Mouse (Mus musculus) heart, embryonic 11.5 days (tissue): ENCODE results near the gene Etfb. TPM values are rescaled to one million over a fixed set of nuclear protein-coding genes. Genes with fewer than 3 reads are reported as not detected.
"Not testable (repeated sequence)": the region's sequence is repeated elsewhere in the genome, so short reads cannot be mapped to it uniquely, and the experiment has no call there.

Source experiments
- ATAC-seq: fragments of 200-750 bp; cut with Nextera tagmentation; replicated peaks from 2 replicates; pipeline ENCODE4 v1.8.0; 2017; ENCODE audit warnings: moderate library complexity; ENCODE audit not compliant: insufficient number of reproducible peaks, low FRiP score, low TSS enrichment
- H3K27ac ChIP-seq: fragments of 300-500 bp; sonication (generic); 2 replicates; pipeline ENCODE4 v1.5.1; 2014; ENCODE audit warnings: mild to moderate bottlenecking, low read depth, low read length
- H3K27me3 ChIP-seq: fragments of 300-500 bp; sonication (generic); 2 replicates; pipeline ENCODE4 v1.6.1; 2014; ENCODE audit warnings: mild to moderate bottlenecking, low read length, mixed read lengths; ENCODE audit not compliant: control insufficient read depth, insufficient read depth
- H3K36me3 ChIP-seq: fragments of 300-500 bp; sonication (generic); 2 replicates; pipeline ENCODE4 v1.6.1; 2014; ENCODE audit warnings: mild to moderate bottlenecking, low read length, moderate library complexity, mixed read lengths; ENCODE audit not compliant: control insufficient read depth, insufficient read depth
- H3K4me1 ChIP-seq: fragments of 300-500 bp; sonication (generic); 2 replicates; pipeline ENCODE4 v1.6.1; 2014; ENCODE audit warnings: low read length; ENCODE audit not compliant: control insufficient read depth, insufficient read depth
- H3K4me2 ChIP-seq: fragments of 300-500 bp; sonication (generic); 2 replicates; pipeline ENCODE4 v1.6.1; 2014; ENCODE audit warnings: mild to moderate bottlenecking, moderate library complexity
- H3K4me3 ChIP-seq: fragments of 300-500 bp; sonication (generic); 2 replicates; pipeline ENCODE4 v1.5.1; 2014; ENCODE audit warnings: low read depth, low read length
- H3K9ac ChIP-seq: fragments of 300-500 bp; sonication (generic); 2 replicates; pipeline ENCODE4 v1.6.1; 2014; ENCODE audit warnings: mild to moderate bottlenecking, low read depth, low read length, moderate library complexity
- H3K9me3 ChIP-seq: fragments of 300-500 bp; sonication (generic); replicated peaks from 2 replicates; pipeline ENCODE4 v1.6.1; 2016; ENCODE audit warnings: low read length; ENCODE audit not compliant: control insufficient read depth
- WGBS: fragments of 180-500 bp; shearing (Covaris S2); extraction: QIAGEN DNeasy Blood & Tissue Kit; methylation state at CpG from one replicate; pipeline ENCODE4 v1.1.7; 2014; ENCODE audit not compliant: insufficient replicate concordance; 5-methylcytosine and 5-hydroxymethylcytosine counted together
- polyA plus RNA-seq: library from polyadenylated mRNA; unstranded; fragments of >200 nt; fragmentation: Nextera tagmentation; extraction: Ambion mirVana; gene quantifications from 2 replicates; pipeline ENCODE4 v1.2.1, GENCODE M21; 2014

Etfb gene
- polyA plus RNA-seq = 538 and 556 TPM in 2 replicates

GRCm38 (mm10) chr7:43443917-43444293 lies at the start of gene Etfb, which contains the start of gene Gm45233:
TSS of gene Etfb (plus strand) at chr7:43444083.
TSS of gene Gm45233 (plus strand) at chr7:43444128.
- peak within 1 kb of the TSS; percentile 63 for H3K4me3 ChIP-seq
- peak within 1 kb of the TSS; percentile 71 for H3K4me2 ChIP-seq
- H3K4me1 ChIP-seq = peaks cover 22% of the 10 kb centered on the region
- peak within 1 kb of the TSS; percentile 74 for H3K9ac ChIP-seq
- H3K27ac ChIP-seq = peak within 1 kb of the TSS; percentile 98
- peak; percentile 98 for ATAC-seq
- 0 out of 2 replicates have a peak, but pooled peaks cover 2% of the 10 kb centered on the region for H3K27me3 ChIP-seq
- 1% methylated on average over 27 of the region's 27 CpGs for WGBS
- H3K36me3 ChIP-seq = no peaks in the 10 kb centered on the region; the same call in 1 of the 2 replicates
- no peaks in the 10 kb centered on the region for H3K9me3 ChIP-seq

- H3K36me3 ChIP-seq = no peaks in the 10 kb centered on the region
- WGBS = 74% methylated on average over 2 of the region's 2 CpGs
- no peaks in the 10 kb centered on the region for H3K4me1 ChIP-seq
- H3K4me2 ChIP-seq = no peak overlapping the region
- no peaks in the 10 kb centered on the region for H3K27me3 ChIP-seq
- no peak for ATAC-seq
- H3K9me3 ChIP-seq = no peaks in the 10 kb centered on the region
- H3K4me3 ChIP-seq = no peak overlapping the region
- H3K27ac ChIP-seq = no peak overlapping the region
- no peak overlapping the region for H3K9ac ChIP-seq
These were observed 44.4 kb upstream of the Etfb start for GRCm38 (mm10) chr7:43399501-43399900.

GRCm38 (mm10) chr7:43402718-43403117 lies 41.2 kb upstream of the Etfb start:
- no peaks in the 10 kb centered on the region for H3K4me1 ChIP-seq
- no peak overlapping the region for H3K4me3 ChIP-seq
- 35% methylated on average over 2 of the region's 2 CpGs for WGBS
- no peaks in the 10 kb centered on the region for H3K9me3 ChIP-seq
- H3K9ac ChIP-seq = no peak overlapping the region
- H3K27me3 ChIP-seq = no peaks in the 10 kb centered on the region
- no peak overlapping the region for H3K27ac ChIP-seq
- no peaks in the 10 kb centered on the region for H3K36me3 ChIP-seq
- ATAC-seq = no peak
- no peak overlapping the region for H3K4me2 ChIP-seq

GRCm38 (mm10) chr7:43407573-43407972 lies 36.3 kb upstream of the Etfb start:
- H3K4me1 ChIP-seq = no peaks in the 10 kb centered on the region
- WGBS = 78% methylated on average over 3 of the region's 3 CpGs
- no peak overlapping the region for H3K9ac ChIP-seq
- no peak overlapping the region for H3K27ac ChIP-seq
- no peaks in the 10 kb centered on the region for H3K27me3 ChIP-seq
- H3K36me3 ChIP-seq = no peaks in the 10 kb centered on the region
- ATAC-seq = no peak
- H3K9me3 ChIP-seq = no peaks in the 10 kb centered on the region
- H3K4me2 ChIP-seq = no peak overlapping the region
- no peak overlapping the region for H3K4me3 ChIP-seq

DNA sequence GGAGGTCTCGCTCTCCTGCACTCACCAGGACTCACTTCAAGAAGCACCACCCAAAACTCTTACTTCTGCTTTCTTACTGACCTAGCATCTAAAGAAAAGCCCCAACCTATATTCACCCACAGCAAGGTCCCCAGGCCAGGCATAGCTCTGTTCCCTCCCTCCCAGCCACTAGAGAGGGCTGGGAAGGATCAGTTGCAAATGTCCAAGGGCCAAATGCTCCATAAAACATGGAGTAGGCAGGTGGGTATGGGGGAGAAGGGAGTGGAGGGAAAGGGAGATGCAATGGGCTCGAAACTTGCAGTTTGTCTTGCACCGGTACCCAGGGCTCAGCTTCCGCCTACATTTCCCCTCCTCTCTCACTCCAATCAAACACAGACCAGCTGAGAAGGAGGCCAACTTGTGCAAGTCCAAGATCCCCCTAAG lies 35.7 kb upstream of the Etfb start, which contains the start of gene Siglecg:
TSS of gene Siglecg (plus strand) at position 74 of the 423 bp plus-strand sequence.
- WGBS = 66% methylated on average over 4 of the region's 4 CpGs
- H3K27me3 ChIP-seq = no peaks in the 10 kb centered on the region
- no peaks in the 10 kb centered on the region for H3K4me1 ChIP-seq
- H3K9ac ChIP-seq = no peak within 1 kb of the TSS
- H3K4me3 ChIP-seq = no peak within 1 kb of the TSS
- H3K4me2 ChIP-seq = no peak within 1 kb of the TSS
- H3K9me3 ChIP-seq = no peaks in the 10 kb centered on the region
- H3K27ac ChIP-seq = no peak within 1 kb of the TSS
- no peak for ATAC-seq
- no peaks in the 10 kb centered on the region for H3K36me3 ChIP-seq

DNA sequence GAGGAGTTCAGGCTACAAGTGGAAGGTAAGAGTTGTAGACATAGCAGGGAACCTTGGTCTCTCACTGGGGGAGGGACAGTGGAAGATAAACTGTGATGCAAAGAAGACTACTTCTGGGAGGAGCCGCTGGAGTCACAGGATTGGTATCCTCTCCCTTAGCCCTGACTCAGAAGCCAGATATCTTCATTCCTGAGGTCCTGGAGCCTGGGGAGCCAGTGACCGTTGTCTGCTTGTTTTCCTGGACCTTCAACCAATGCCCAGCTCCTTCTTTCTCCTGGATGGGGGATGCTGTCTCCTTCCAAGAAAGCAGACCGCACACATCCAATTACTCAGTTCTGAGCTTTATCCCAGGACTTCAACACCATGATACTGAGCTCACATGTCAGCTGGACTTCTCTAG lies 34.8 kb upstream of the Etfb start:
- H3K9me3 ChIP-seq = no peaks in the 10 kb centered on the region
- no peak overlapping the region for H3K27ac ChIP-seq
- no peak for ATAC-seq
- H3K9ac ChIP-seq = no peak overlapping the region
- no peaks in the 10 kb centered on the region for H3K27me3 ChIP-seq
- no peaks in the 10 kb centered on the region for H3K4me1 ChIP-seq
- 48% methylated on average over 3 of the region's 3 CpGs for WGBS
- H3K4me3 ChIP-seq = no peak overlapping the region
- H3K4me2 ChIP-seq = no peak overlapping the region
- no peaks in the 10 kb centered on the region for H3K36me3 ChIP-seq

DNA sequence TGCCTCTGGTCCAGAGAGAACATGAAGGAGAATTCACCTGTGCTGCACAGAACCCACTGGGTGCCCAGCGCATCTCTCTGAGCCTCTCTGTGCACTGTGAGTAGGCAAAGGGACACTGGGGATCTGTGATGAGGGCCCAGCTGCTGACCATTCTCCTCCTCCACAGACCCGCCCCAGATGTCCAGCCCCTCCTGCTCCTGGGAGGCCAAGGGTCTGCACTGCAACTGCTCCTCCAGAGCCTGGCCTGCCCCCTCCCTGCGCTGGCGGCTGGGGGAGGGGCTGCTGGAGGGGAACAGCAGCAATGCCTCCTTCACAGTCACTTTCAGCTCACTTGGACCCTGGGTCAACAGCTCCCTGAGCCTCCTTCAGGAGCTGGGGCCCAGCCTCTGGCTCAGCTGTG lies 32.2 kb upstream of the Etfb start:
- H3K4me3 ChIP-seq, H3K36me3 ChIP-seq, H3K4me2 ChIP-seq, H3K27me3 ChIP-seq, H3K4me1 ChIP-seq, H3K9ac ChIP-seq, ATAC-seq, H3K9me3 ChIP-seq, H3K27ac ChIP-seq: not testable (repeated sequence)
- WGBS = 31% methylated on average over 3 of the region's 4 CpGs

GRCm38 (mm10) chr7:43417298-43417697 lies 26.6 kb upstream of the Etfb start:
- Histone ChIP-seq H3K9me3 (no peaks in the 10 kb centered on the region), H3K36me3 (no peaks in the 10 kb centered on the region), H3K4me3 (no peak overlapping the region), H3K4me1 (no peaks in the 10 kb centered on the region), H3K27ac (no peak overlapping the region), H3K4me2 (no peak overlapping the region), H3K9ac (no peak overlapping the region), H3K27me3 (no peaks in the 10 kb centered on the region)
- 76% methylated on average over 10 of the region's 10 CpGs for WGBS
- no peak for ATAC-seq

DNA sequence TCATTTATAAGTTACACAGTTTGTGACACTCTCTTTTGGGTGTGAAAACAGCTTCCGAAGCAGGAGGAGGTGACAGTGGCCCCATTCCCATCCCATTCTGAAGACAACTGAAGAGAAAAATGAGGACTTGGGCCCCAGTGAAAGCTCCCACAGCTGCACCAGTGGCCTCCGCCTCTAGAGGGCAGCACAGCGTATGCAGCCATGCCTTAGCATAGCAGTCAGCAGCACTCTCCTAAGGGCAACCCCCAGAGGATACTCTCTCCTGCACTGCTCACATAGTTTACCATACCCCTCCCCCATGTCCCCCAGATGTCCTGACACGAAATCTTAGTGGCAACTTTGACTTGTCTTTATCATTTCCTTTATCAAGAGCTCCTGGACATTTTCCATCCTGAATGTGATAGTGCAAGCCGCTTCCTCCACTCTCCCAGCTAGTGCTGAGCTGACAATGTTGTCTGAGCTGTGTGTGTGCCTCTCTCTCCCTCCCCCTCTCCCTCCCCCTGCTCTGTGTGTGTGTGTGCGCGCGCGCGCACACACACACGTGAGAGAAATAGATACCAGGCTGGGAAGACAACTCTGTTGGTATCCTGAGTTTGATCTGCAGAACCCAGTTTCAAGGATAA lies 20.8 kb upstream of the Etfb start:
- H3K9ac ChIP-seq = no peak overlapping the region
- H3K9me3 ChIP-seq = no peaks in the 10 kb centered on the region
- no peak overlapping the region for H3K27ac ChIP-seq
- H3K4me3 ChIP-seq = no peak overlapping the region
- H3K27me3 ChIP-seq = no peaks in the 10 kb centered on the region
- ATAC-seq = peak; percentile 79
- H3K4me2 ChIP-seq = peak overlapping the region; percentile 47
- H3K36me3 ChIP-seq = no peaks in the 10 kb centered on the region
- no peaks in the 10 kb centered on the region for H3K4me1 ChIP-seq
- WGBS = 11% methylated on average over 11 of the region's 11 CpGs
